Mouse (Mus musculus): Measurements from ENCODE around the gene Vangl2. TPM values are rescaled to one million over a fixed set of nuclear protein-coding genes. Genes with fewer than 3 reads are reported as not detected.
A peak's percentile ranks its signal among the peaks of the same experiment; 100 is the strongest.

Vangl2 gene
- polyA plus RNA-seq (2015; fragmentation: Nextera tagmentation; extraction: Ambion mirVana) = 0.71 and 0.78 TPM in 2 replicates

DNA sequence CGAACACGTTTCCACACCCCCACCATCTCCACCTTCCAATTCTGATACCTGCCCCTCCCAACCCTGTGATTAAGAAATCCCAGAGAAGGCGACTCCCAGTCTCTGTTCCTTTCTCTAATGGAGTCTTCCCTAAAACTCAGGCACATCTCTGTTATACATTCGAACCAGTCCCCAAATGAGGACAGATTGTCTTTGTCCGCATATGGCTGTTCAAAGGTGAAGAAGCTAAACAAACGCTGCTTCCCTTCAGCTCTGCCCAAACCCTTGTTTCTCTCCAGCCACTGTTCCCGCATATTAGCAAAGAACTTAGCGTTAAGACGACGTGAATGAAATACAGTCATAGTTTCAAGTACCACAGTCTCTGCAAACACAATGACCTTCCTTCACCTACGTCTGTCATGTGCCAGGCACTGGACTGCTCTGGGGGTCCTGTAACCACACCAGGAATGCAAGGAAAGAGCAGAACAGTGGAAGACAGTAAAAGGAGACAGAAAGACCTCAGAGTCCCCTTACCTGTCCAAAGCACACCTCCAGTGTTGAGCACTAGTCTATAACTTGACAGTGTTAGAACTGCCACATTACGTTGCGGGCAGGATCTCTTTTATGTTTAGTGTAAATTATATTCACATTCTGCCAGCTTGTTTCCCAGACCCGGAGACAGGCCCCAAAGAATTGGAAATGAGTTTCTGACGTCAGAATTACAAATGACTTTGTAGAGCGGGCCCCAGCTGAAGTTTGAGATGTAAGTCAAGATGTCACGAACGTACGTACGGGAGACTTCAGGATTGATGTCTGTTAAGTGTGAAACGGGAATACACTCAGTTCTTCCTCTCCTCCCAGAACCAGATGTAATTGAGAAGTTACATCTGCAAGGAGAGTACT, at the start of gene Vangl2:
Gene Vangl2, minus strand, starts transcription at position 51 of the 882 bp plus-strand sequence.
- no peak for ATAC-seq
- Histone ChIP-seq H3K4me2 (ENCODE audit: low read depth, low read length) (peak within 1 kb of the TSS; percentile 87), H3K36me3 (replicated peaks; ENCODE audit: insufficient read depth, low read length) (no peaks in the 10 kb centered on the region), H3K9ac (replicated peaks) (peak within 1 kb of the TSS; percentile 76), H3K4me1 (ENCODE audit: insufficient read depth) (peaks cover 7% of the 10 kb centered on the region), H3K27ac (ENCODE audit: low read depth) (no peak within 1 kb of the TSS), H3K27me3 (ENCODE audit: insufficient read depth, low read length) (no peaks in the 10 kb centered on the region), H3K9me3 (ENCODE audit: low read length) (no peaks in the 10 kb centered on the region), H3K4me3 (ENCODE audit: low read depth, low read length) (peak within 1 kb of the TSS; percentile 76)
- no peak for DNase-seq
- TF ChIP-seq CTCF (IDR thresholded peaks at IDR 0.05; ENCODE audit: low read depth) = no peak
- TF ChIP-seq EP300 (IDR thresholded peaks at IDR 0.05; ENCODE audit: low read depth) = no peak
- WGBS (ENCODE audit: insufficient replicate concordance) = 71% methylated on average over 21 of the region's 21 CpGs

DNA sequence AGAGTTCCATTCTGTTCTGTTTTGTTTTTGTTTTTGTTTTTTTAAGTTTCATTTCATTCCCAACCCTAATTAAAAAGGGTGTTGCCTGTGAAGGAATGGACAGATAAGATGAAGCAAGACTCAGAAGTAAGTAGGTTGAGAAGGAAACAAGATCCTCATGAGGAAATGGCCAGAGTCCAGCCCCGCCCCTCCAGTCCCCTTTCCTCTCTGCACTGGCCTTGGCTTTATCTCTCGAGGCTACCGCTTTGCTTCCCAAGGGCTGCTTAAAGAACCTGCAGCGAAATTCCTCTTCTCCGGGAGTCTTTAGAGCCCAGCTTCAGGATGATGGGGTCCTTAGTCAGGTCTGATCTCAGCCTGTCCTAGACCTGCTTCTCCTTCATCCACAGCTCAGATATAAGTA, 49.7 kb upstream of the Vangl2 start:
- H3K4me2 ChIP-seq (ENCODE audit: low read depth, low read length) = no peak overlapping the region
- no peaks in the 10 kb centered on the region for H3K9me3 ChIP-seq (ENCODE audit: low read length)
- H3K27ac ChIP-seq (ENCODE audit: low read depth) = no peak overlapping the region
- TF ChIP-seq CTCF (IDR thresholded peaks at IDR 0.05; ENCODE audit: low read depth) = no peak
- TF ChIP-seq EP300 (IDR thresholded peaks at IDR 0.05; ENCODE audit: low read depth) = no peak
- peaks cover 3% of the 10 kb centered on the region for H3K4me1 ChIP-seq (ENCODE audit: insufficient read depth)
- no peak for ATAC-seq
- no peak for DNase-seq
- no peak overlapping the region for H3K9ac ChIP-seq (replicated peaks)
- H3K4me3 ChIP-seq (ENCODE audit: low read depth, low read length) = no peak overlapping the region
- 66% methylated on average over 5 of the region's 5 CpGs for whole genome bisulfite sequencing (ENCODE audit: insufficient replicate concordance)
- no peaks in the 10 kb centered on the region for H3K27me3 ChIP-seq (ENCODE audit: insufficient read depth, low read length)
- peaks cover 51% of the 10 kb centered on the region for H3K36me3 ChIP-seq (replicated peaks; ENCODE audit: insufficient read depth, low read length)

DNA sequence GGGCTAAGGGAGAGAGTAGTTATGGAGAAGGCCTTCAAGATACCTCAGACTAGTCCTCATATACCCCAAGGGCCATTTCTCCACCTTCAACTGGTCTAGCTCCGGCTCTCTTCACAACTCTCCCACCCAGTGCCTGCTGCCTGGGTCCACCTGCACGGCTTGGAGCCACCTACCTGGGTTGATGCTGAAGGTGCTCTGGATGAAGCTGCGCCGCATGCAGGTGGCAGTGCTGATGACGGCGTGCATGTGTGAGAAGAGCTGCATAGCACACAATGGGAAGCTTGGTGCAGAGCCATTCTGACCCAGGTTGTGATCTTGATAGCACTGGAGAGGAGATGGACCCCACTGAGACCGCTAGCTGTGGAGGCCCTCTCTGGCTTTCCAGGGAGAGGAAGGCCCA, 44.4 kb upstream of the Vangl2 start:
- WGBS (ENCODE audit: insufficient replicate concordance) = 92% methylated on average over 7 of the region's 7 CpGs
- H3K9me3 ChIP-seq (ENCODE audit: low read length) = no peaks in the 10 kb centered on the region
- H3K4me1 ChIP-seq (ENCODE audit: insufficient read depth) = no peaks in the 10 kb centered on the region
- no peak overlapping the region for H3K9ac ChIP-seq (replicated peaks)
- ATAC-seq = no peak
- peaks cover 83% of the 10 kb centered on the region for H3K36me3 ChIP-seq (replicated peaks; ENCODE audit: insufficient read depth, low read length)
- TF ChIP-seq CTCF (IDR thresholded peaks at IDR 0.05; ENCODE audit: low read depth) = no peak
- TF ChIP-seq EP300 (IDR thresholded peaks at IDR 0.05; ENCODE audit: low read depth) = no peak
- no peaks in the 10 kb centered on the region for H3K27me3 ChIP-seq (ENCODE audit: insufficient read depth, low read length)
- no peak overlapping the region for H3K27ac ChIP-seq (ENCODE audit: low read depth)
- DNase-seq = no peak
- no peak overlapping the region for H3K4me3 ChIP-seq (ENCODE audit: low read depth, low read length)
- H3K4me2 ChIP-seq (ENCODE audit: low read depth, low read length) = no peak overlapping the region

DNA sequence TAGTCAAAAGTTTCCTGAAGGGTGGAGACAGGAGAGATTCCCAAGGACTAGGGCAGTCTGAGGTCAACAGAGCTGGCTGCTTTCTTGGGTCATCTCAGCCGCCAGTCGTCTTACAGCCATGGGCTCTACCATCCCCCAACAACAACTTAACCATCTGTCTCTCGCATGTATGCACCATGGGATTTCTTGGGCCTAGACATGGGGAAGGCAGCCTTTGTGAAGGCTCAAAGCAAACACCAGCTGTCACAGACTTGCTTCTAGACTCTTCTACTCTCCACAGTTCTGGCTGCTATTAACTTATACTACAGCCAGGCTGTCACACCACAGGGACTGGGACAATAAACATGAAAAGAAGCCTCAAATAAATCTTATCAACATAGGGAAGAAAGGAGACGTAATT, 43.3 kb upstream of the Vangl2 start:
- WGBS (ENCODE audit: insufficient replicate concordance) = 80% methylated on average over 4 of the region's 4 CpGs
- ATAC-seq = no peak

DNA sequence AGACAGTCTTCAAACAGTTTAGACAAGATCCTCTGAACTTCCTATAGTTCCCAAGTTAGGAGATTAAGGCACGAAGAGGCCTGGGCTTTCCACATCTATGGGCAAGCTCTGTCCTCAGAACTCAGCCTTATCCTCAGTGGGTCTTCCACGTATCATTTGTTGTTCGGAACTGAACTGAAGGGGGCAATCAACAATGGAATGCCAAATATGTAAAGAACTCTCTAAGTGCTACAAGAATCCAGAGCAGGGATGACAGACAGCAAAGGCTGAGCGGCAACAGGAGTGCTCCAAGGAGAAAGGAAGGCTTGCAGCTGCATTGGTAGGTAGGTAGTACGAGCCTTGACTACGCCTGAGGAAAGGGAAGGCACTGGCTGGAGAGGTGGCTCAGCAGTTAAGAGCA, 42.0 kb upstream of the Vangl2 start:
- Histone ChIP-seq H3K9me3 (ENCODE audit: low read length) (no peaks in the 10 kb centered on the region), H3K9ac (replicated peaks) (no peak overlapping the region), H3K36me3 (replicated peaks; ENCODE audit: insufficient read depth, low read length) (peaks cover 95% of the 10 kb centered on the region), H3K4me3 (ENCODE audit: low read depth, low read length) (no peak overlapping the region), H3K27me3 (ENCODE audit: insufficient read depth, low read length) (no peaks in the 10 kb centered on the region), H3K4me2 (ENCODE audit: low read depth, low read length) (no peak overlapping the region), H3K4me1 (ENCODE audit: insufficient read depth) (no peaks in the 10 kb centered on the region), H3K27ac (ENCODE audit: low read depth) (no peak overlapping the region)
- DNase-seq (no peak), ATAC-seq (no peak)
- TF ChIP-seq CTCF (IDR thresholded peaks at IDR 0.05; ENCODE audit: low read depth) (no peak), EP300 (IDR thresholded peaks at IDR 0.05; ENCODE audit: low read depth) (no peak)
- 80% methylated on average over 6 of the region's 6 CpGs for WGBS (ENCODE audit: insufficient replicate concordance)

More for the DNA sequence above, 43.3 kb upstream of the Vangl2 start:
- Histone ChIP-seq H3K9ac (replicated peaks) (no peak overlapping the region), H3K27ac (ENCODE audit: low read depth) (no peak overlapping the region), H3K9me3 (ENCODE audit: low read length) (no peaks in the 10 kb centered on the region), H3K4me2 (ENCODE audit: low read depth, low read length) (no peak overlapping the region), H3K4me1 (ENCODE audit: insufficient read depth) (no peaks in the 10 kb centered on the region), H3K36me3 (replicated peaks; ENCODE audit: insufficient read depth, low read length) (peaks cover 90% of the 10 kb centered on the region), H3K4me3 (ENCODE audit: low read depth, low read length) (no peak overlapping the region), H3K27me3 (ENCODE audit: insufficient read depth, low read length) (no peaks in the 10 kb centered on the region)
- no peak for DNase-seq
- no peak for TF ChIP-seq CTCF (IDR thresholded peaks at IDR 0.05; ENCODE audit: low read depth)
- no peak for TF ChIP-seq EP300 (IDR thresholded peaks at IDR 0.05; ENCODE audit: low read depth)

DNA sequence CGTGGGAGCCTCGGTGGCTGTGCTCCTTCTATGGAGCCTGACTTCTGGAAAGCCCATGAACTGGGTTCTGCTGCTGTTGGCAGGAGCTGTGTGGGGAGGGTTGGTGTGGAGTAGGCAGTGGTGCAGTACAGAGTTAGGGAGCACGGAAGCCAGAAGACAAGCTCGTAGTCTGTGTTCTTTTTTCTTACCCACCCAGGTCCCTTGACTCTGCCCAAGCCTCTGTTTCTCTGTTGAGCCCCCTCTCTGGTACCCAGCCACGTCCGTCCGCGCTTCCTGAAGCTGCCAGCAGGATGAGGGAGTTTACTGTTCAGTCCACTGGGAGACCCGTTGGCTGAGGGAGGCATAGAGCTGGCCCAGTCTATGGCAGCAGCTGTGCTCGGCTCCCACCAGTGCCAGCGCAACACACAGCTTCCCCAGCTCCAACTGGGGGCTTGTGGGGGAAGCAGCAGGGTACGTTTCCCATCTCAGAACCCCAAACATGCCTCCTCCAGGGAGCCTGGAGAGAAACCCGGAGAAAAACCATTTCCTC, 36.4 kb upstream of the Vangl2 start:
- H3K27ac ChIP-seq (ENCODE audit: low read depth) = no peak overlapping the region
- H3K4me1 ChIP-seq (ENCODE audit: insufficient read depth) = no peaks in the 10 kb centered on the region
- no peaks in the 10 kb centered on the region for H3K27me3 ChIP-seq (ENCODE audit: insufficient read depth, low read length)
- H3K9ac ChIP-seq (replicated peaks) = no peak overlapping the region
- no peaks in the 10 kb centered on the region for H3K9me3 ChIP-seq (ENCODE audit: low read length)
- H3K36me3 ChIP-seq (replicated peaks; ENCODE audit: insufficient read depth, low read length) = peaks cover 44% of the 10 kb centered on the region
- no peak for TF ChIP-seq CTCF (IDR thresholded peaks at IDR 0.05; ENCODE audit: low read depth)
- no peak for TF ChIP-seq EP300 (IDR thresholded peaks at IDR 0.05; ENCODE audit: low read depth)
- no peak for DNase-seq
- 86% methylated on average over 13 of the region's 13 CpGs for WGBS (ENCODE audit: insufficient replicate concordance)
- no peak overlapping the region for H3K4me3 ChIP-seq (ENCODE audit: low read depth, low read length)
- no peak for ATAC-seq
- H3K4me2 ChIP-seq (ENCODE audit: low read depth, low read length) = no peak overlapping the region
